Mouse (Mus musculus) olfactory bulb, adult 2 months (tissue): ENCODE data around the gene 4930519P11Rik.

Experiments used
- CTCF ChIP-seq: fragments of 200-500 bp; IDR thresholded peaks from 2 replicates; pipeline ENCODE4 v1.5.1; 2012; ENCODE audit warnings: low read depth, mild to moderate bottlenecking, low read length, moderate library complexity; ENCODE audit not compliant: insufficient read depth
- POLR2A ChIP-seq: fragments of 200-500 bp; IDR thresholded peaks from 2 replicates; pipeline ENCODE4 v1.6.1; 2012; ENCODE audit warnings: mild to moderate bottlenecking, low read depth, low read length, moderate library complexity; ENCODE audit not compliant: insufficient read depth

DNA sequence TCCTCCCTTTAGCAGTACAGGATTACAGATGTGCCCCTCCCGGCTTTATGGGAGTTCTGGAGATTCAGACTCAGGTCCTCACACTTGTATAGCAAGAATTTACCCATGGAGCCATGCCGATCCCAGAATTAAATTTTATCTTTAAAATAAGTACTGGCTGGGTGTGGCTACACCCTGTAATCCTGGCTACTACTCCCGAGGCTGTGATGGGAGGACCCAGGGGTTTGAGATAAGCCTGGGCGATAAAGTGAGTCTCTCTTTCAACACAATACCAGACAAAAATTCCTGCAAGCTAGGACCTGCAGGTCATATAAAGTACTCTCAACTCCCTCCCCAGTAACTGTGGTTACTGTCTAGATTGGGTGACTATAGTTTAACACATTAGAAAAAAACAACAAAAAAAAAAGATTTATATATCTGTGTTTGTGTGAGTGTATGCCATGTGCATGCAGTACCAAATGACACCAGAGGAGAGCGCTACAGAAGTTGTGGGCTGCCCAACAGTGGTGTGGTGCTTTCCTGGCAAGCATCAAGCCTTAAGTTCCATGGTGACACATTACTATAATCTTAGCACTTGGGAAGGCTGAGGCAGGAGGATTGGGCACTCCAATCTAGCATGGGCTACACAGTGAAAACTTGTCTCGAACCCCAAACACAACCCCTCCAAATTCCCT is 29.6 kb upstream of the 4930519P11Rik start:
- no peak for TF ChIP-seq CTCF
- no peak for TF ChIP-seq POLR2A
